ENCODE assay signal across 10 mouse cellular contexts in the genomic region with DNA sequence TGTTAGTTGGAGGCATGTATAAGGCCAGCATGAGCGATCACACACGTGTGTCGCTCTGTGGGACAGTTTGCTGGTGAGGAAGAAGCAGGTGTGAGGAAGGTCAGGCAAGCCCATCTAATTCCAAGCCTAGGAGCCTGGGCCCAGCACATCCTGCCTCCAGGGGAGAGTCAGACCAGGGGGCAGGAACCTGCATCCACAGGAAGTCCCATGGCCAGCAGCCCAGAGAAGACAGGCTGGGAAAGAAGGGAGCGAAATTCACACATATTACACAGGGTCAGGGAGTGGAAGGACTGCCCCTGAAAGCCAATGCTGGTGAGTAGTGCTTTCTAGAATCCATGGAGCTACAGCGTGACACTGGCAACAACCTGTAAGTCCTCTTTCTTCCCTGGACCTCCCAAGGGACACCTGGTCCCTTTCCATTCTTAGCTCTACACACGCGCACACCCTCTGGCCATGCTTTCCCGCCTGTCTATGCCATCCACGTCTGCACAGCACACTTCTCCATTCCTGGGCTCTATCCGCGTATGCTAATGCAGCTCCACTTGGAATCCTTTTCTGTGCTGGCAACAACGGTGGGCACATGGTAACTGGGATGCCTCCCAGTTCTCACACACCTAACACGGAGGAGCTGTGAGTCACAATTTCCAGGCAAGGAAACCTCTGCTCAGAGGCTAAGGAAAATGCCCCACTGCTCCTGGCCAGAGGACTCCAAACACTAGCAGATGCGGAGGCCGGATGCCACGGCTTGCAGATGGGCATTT. TPM values are rescaled to one million over a fixed set of nuclear protein-coding genes. Genes with fewer than 3 reads are reported as not detected.
A peak's percentile ranks its signal among the peaks of the same experiment; 100 is the strongest.
DNase-seq lines count a peak whose midpoint lies in the region; ATAC-seq lines count a peak whose summit lies in the region.
"Had no signal": no experiment of that assay in that cellular context is flagged by ENCODE, and none has a peak within 500 bp of the region (broad histone marks: within the 10 kb centered on the region; RNA-seq: fewer than 3 reads in every experiment).

No protein-coding gene starts in this region.

- no peak overlapping the region for H3K9ac ChIP-seq in forebrain, embryonic 11.5 days (ENCODE audit: low read length)
- H3K9ac ChIP-seq in forebrain, embryonic 12.5 days, result no peak overlapping the region
- H3K9ac ChIP-seq in liver, embryonic 13.5 days, result no peak overlapping the region

- DNase-seq in forebrain, embryonic 11.5 days (ENCODE audit: low spot score), result peak; percentile 37
- DNase-seq in kidney, postnatal 10 days, result peak; percentile 61
- DNase-seq in kidney, adult 8-10 months, result no peak
- peak; percentile 82 for DNase-seq in brain, adult 2 months (ENCODE audit: low read depth, low spot score)
- no peak for DNase-seq in liver, embryonic 13.5 days
- no peak for DNase-seq in urinary bladder, postnatal 25 days (ENCODE audit: low spot score)

- no peaks in the 10 kb centered on the region for H3K4me1 ChIP-seq in forebrain, embryonic 11.5 days (replicated peaks; ENCODE audit: control insufficient read depth, insufficient read depth, low read length)
- H3K4me1 ChIP-seq in forebrain, embryonic 12.5 days, result no peaks in the 10 kb centered on the region
- peaks cover 43% of the 10 kb centered on the region for H3K4me1 ChIP-seq in liver, embryonic 13.5 days (replicated peaks)

- no peak for ATAC-seq in forebrain, embryonic 11.5 days (replicated peaks; ENCODE audit: low FRiP score)
- ATAC-seq in forebrain, embryonic 12.5 days (ENCODE audit: low FRiP score), result no peak
- ATAC-seq in liver, embryonic 13.5 days (ENCODE audit: low read depth), result no peak
- no peak for ATAC-seq in megakaryocyte, adult 5-6 weeks (ENCODE audit: poor library complexity, severe bottlenecking)
- ATAC-seq: inflammation-experienced regulatory T-cells, adult 6 months had no signal

- WGBS in forebrain, embryonic 11.5 days, result 92% methylated on average over 16 of the region's 16 CpGs
- WGBS in forebrain, embryonic 12.5 days, result 89% methylated on average over 15 of the region's 16 CpGs
- WGBS in liver, embryonic 13.5 days (ENCODE audit: insufficient replicate concordance), result 86% methylated on average over 16 of the region's 16 CpGs

- H3K4me3 ChIP-seq in forebrain, embryonic 11.5 days (ENCODE audit: low read depth, low read length), result no peak overlapping the region
- H3K4me3 ChIP-seq in forebrain, embryonic 12.5 days (replicated peaks), result no peak overlapping the region
- no peak overlapping the region for H3K4me3 ChIP-seq in liver, embryonic 13.5 days (replicated peaks)
- H3K4me3 ChIP-seq: megakaryocyte, embryonic 14.5 days had no signal

- no peaks in the 10 kb centered on the region for H3K36me3 ChIP-seq in forebrain, embryonic 11.5 days (ENCODE audit: control insufficient read depth, insufficient read depth, low read length)
- H3K36me3 ChIP-seq in forebrain, embryonic 12.5 days (replicated peaks), result peaks cover 27% of the 10 kb centered on the region
- peaks cover 52% of the 10 kb centered on the region for H3K36me3 ChIP-seq in liver, embryonic 13.5 days

- H3K9me3 ChIP-seq in forebrain, embryonic 11.5 days (ENCODE audit: control insufficient read depth, low read length), result no peaks in the 10 kb centered on the region
- H3K9me3 ChIP-seq in forebrain, embryonic 12.5 days, result no peaks in the 10 kb centered on the region
- H3K9me3 ChIP-seq in liver, embryonic 13.5 days (replicated peaks), result no peaks in the 10 kb centered on the region
- H3K9me3 ChIP-seq: megakaryocyte, embryonic 14.5 days had no signal

- no peak overlapping the region for H3K4me2 ChIP-seq in forebrain, embryonic 11.5 days (ENCODE audit: low read depth, low read length, severe bottlenecking)
- no peak overlapping the region for H3K4me2 ChIP-seq in forebrain, embryonic 12.5 days
- H3K4me2 ChIP-seq in liver, embryonic 13.5 days, result no peak overlapping the region

- no peak overlapping the region for H3K27ac ChIP-seq in forebrain, embryonic 11.5 days (ENCODE audit: low read depth, low read length)
- no peak overlapping the region for H3K27ac ChIP-seq in forebrain, embryonic 12.5 days
- H3K27ac ChIP-seq in liver, embryonic 13.5 days, result peak overlapping the region; percentile 0; the same call in 1 of the 2 replicates

- H3K27me3 ChIP-seq in forebrain, embryonic 11.5 days (ENCODE audit: control insufficient read depth, insufficient read depth, low read length), result no peaks in the 10 kb centered on the region
- H3K27me3 ChIP-seq in forebrain, embryonic 12.5 days, result no peaks in the 10 kb centered on the region
- no peaks in the 10 kb centered on the region for H3K27me3 ChIP-seq in liver, embryonic 13.5 days
- H3K27me3 ChIP-seq: megakaryocyte, embryonic 14.5 days had no signal

RNA-seq across cellular contexts. Expression of a gene that starts 12.7 kb away (rescaled TPM):
- 13.3 and 14.4 TPM in 2 replicates for polyA plus RNA-seq in forebrain, embryonic 11.5 days (2014; fragmentation: Nextera tagmentation; extraction: Ambion mirVana)
- polyA plus RNA-seq in forebrain, embryonic 12.5 days (2016; fragmentation: Nextera tagmentation; extraction: Ambion mirVana), result 9.9 and 12.1 TPM in 2 replicates
- polyA plus RNA-seq in liver, embryonic 13.5 days (2015; fragmentation: Nextera tagmentation; extraction: Ambion mirVana), result 24.1 and 26.1 TPM in 2 replicates
- total RNA-seq in megakaryocyte, adult 5-6 weeks (2015), result 53.1 and 53.4 TPM in 2 replicates
- total RNA-seq in megakaryocyte, adult 5-6 weeks (2017), result 49.6 and 57.4 TPM in 2 replicates

RNA-seq across cellular contexts. Expression of a gene that starts 44.0 kb away (rescaled TPM):
- 104 and 113 TPM in 2 replicates for polyA plus RNA-seq in forebrain, embryonic 11.5 days (2014; fragmentation: Nextera tagmentation; extraction: Ambion mirVana)
- polyA plus RNA-seq in forebrain, embryonic 12.5 days (2016; fragmentation: Nextera tagmentation; extraction: Ambion mirVana), result 90.1 and 102 TPM in 2 replicates
- polyA plus RNA-seq in liver, embryonic 13.5 days (2015; fragmentation: Nextera tagmentation; extraction: Ambion mirVana), result 58.6 and 62.9 TPM in 2 replicates
- total RNA-seq in megakaryocyte, adult 5-6 weeks (2015), result 32.2 and 41.6 TPM in 2 replicates
- total RNA-seq in megakaryocyte, adult 5-6 weeks (2017), result 33.7 and 38.0 TPM in 2 replicates

Comparison
In these comparisons a context has a peak if more than half of its experiments do, and no peak if none do; other contexts are left out.
1. DNase-seq: peak in forebrain, embryonic 11.5 days (single experiment), kidney, postnatal 10 days (single experiment) and brain, adult 2 months (single experiment); none in kidney, adult 8-10 months (0 of 2), liver, embryonic 13.5 days (single experiment) and urinary bladder, postnatal 25 days (single experiment).